Mouse (Mus musculus): ENCODE results near the gene B3gnt5. TPM values are rescaled to one million over a fixed set of nuclear protein-coding genes. Genes with fewer than 3 reads are reported as not detected.
"Not testable (repeated sequence)": the region's sequence is repeated elsewhere in the genome, so short reads cannot be mapped to it uniquely, and the experiment has no call there.

B3gnt5 gene
- total RNA-seq (2014; rRNA removed): 45.4 and 50.4 TPM in 2 replicates
- 25.9 and 28.6 TPM in 2 replicates for polyA plus RNA-seq (2015; fragmentation: Nextera tagmentation; extraction: Ambion mirVana)

GRCm38 (mm10) chr16:19760074-19760473, at the start of gene B3gnt5:
B3gnt5 (plus strand) TSS chr16:19760208.
- H3K36me3 ChIP-seq (ENCODE audit: insufficient read depth): peaks cover 6% of the 10 kb centered on the region; the same call in 1 of the 2 replicates
- H3K27me3 ChIP-seq (ENCODE audit: insufficient read depth, low read length): no peaks in the 10 kb centered on the region
- no peaks in the 10 kb centered on the region for H3K9me3 ChIP-seq (ENCODE audit: low read length)
- 2% methylated on average over 15 of the region's 15 CpGs for WGBS
- H3K27ac ChIP-seq (ENCODE audit: low read depth, low read length): peak within 1 kb of the TSS; percentile 95
- DNase-seq (no peak), ATAC-seq (peak; percentile 93)
- peak within 1 kb of the TSS; percentile 71 for H3K4me2 ChIP-seq (ENCODE audit: low read depth)
- peak within 1 kb of the TSS; percentile 99 for H3K9ac ChIP-seq
- H3K4me3 ChIP-seq (ENCODE audit: low read depth, low read length): peak within 1 kb of the TSS; percentile 79
- 0 out of 2 replicates have a peak, but pooled peaks cover 7% of the 10 kb centered on the region for H3K4me1 ChIP-seq (ENCODE audit: insufficient read depth)
- no peak for TF ChIP-seq CTCF (IDR thresholded peaks at IDR 0.05; ENCODE audit: low read depth)

- no peak overlapping the region for H3K4me2 ChIP-seq (ENCODE audit: low read depth)
- H3K9ac ChIP-seq: no peak overlapping the region
- no peak for TF ChIP-seq CTCF (IDR thresholded peaks at IDR 0.05; ENCODE audit: low read depth)
- no peak for ATAC-seq
- H3K9me3 ChIP-seq (ENCODE audit: low read length): no peaks in the 10 kb centered on the region
- no peak overlapping the region for H3K4me3 ChIP-seq (ENCODE audit: low read depth, low read length)
- WGBS: 56% methylated on average over 2 of the region's 2 CpGs
- no peak overlapping the region for H3K27ac ChIP-seq (ENCODE audit: low read depth, low read length)
- H3K4me1 ChIP-seq (ENCODE audit: insufficient read depth): no peaks in the 10 kb centered on the region
- no peaks in the 10 kb centered on the region for H3K27me3 ChIP-seq (ENCODE audit: insufficient read depth, low read length)
- DNase-seq: no peak
- no peaks in the 10 kb centered on the region for H3K36me3 ChIP-seq (ENCODE audit: insufficient read depth)
Observed at GRCm38 (mm10) chr16:19720959-19721358, 39.0 kb upstream of the B3gnt5 start.

- H3K36me3 ChIP-seq (ENCODE audit: insufficient read depth); H3K27ac ChIP-seq (ENCODE audit: low read depth, low read length); H3K9me3 ChIP-seq (ENCODE audit: low read length); H3K4me2 ChIP-seq (ENCODE audit: low read depth); H3K27me3 ChIP-seq (ENCODE audit: insufficient read depth, low read length); H3K4me1 ChIP-seq (ENCODE audit: insufficient read depth); H3K9ac ChIP-seq; ATAC-seq; H3K4me3 ChIP-seq (ENCODE audit: low read depth, low read length): not testable (repeated sequence)
- 32% methylated on average over 2 of the region's 2 CpGs for WGBS
- TF ChIP-seq CTCF (IDR thresholded peaks at IDR 0.05; ENCODE audit: low read depth): peak; percentile 62
- DNase-seq: peak; percentile 3
Observed at GRCm38 (mm10) chr16:19724139-19724538, 35.9 kb upstream of the B3gnt5 start.

- Histone ChIP-seq H3K4me2 (ENCODE audit: low read depth) (no peak overlapping the region), H3K9me3 (ENCODE audit: low read length) (no peaks in the 10 kb centered on the region), H3K4me3 (ENCODE audit: low read depth, low read length) (no peak overlapping the region), H3K27ac (ENCODE audit: low read depth, low read length) (no peak overlapping the region), H3K36me3 (ENCODE audit: insufficient read depth) (no peaks in the 10 kb centered on the region), H3K4me1 (ENCODE audit: insufficient read depth) (no peaks in the 10 kb centered on the region), H3K27me3 (ENCODE audit: insufficient read depth, low read length) (no peaks in the 10 kb centered on the region), H3K9ac (no peak overlapping the region)
- ATAC-seq (no peak), DNase-seq (no peak)
- TF ChIP-seq CTCF (IDR thresholded peaks at IDR 0.05; ENCODE audit: low read depth): no peak
- 87% methylated on average over 1 of the region's 1 CpGs for WGBS
Observed at GRCm38 (mm10) chr16:19732896-19733295, 27.1 kb upstream of the B3gnt5 start.

GRCm38 (mm10) chr16:19760505-19761496, 793 bp downstream of the B3gnt5 start:
- Histone ChIP-seq H3K27ac (ENCODE audit: low read depth, low read length) (peak overlapping the region; percentile 95), H3K4me1 (ENCODE audit: insufficient read depth) (0 out of 2 replicates have a peak, but pooled peaks cover 7% of the 10 kb centered on the region), H3K36me3 (ENCODE audit: insufficient read depth) (peaks cover 13% of the 10 kb centered on the region), H3K4me3 (ENCODE audit: low read depth, low read length) (peak overlapping the region; percentile 79), H3K9me3 (ENCODE audit: low read length) (no peaks in the 10 kb centered on the region), H3K9ac (peak overlapping the region; percentile 99), H3K27me3 (ENCODE audit: insufficient read depth, low read length) (no peaks in the 10 kb centered on the region), H3K4me2 (ENCODE audit: low read depth) (peak overlapping the region; percentile 71)
- 0 out of 2 replicates have a peak, but pooled peaks have one; percentile 4 for TF ChIP-seq CTCF (IDR thresholded peaks at IDR 0.05; ENCODE audit: low read depth)
- WGBS: 1% methylated on average over 61 of the region's 61 CpGs
- ATAC-seq (peak; percentile 85), DNase-seq (peak; percentile 76)

- H3K9me3 ChIP-seq (ENCODE audit: low read length): no peaks in the 10 kb centered on the region
- H3K27ac ChIP-seq (ENCODE audit: low read depth, low read length): peak overlapping the region; percentile 95; the same call in 1 of the 2 replicates
- DNase-seq (no peak), ATAC-seq (no peak)
- H3K27me3 ChIP-seq (ENCODE audit: insufficient read depth, low read length): no peaks in the 10 kb centered on the region
- H3K4me2 ChIP-seq (ENCODE audit: low read depth): peak overlapping the region; percentile 71
- WGBS: 18% methylated on average over 1 of the region's 1 CpGs
- 0 out of 2 replicates have a peak, but pooled peaks cover 7% of the 10 kb centered on the region for H3K4me1 ChIP-seq (ENCODE audit: insufficient read depth)
- peaks cover 19% of the 10 kb centered on the region for H3K36me3 ChIP-seq (ENCODE audit: insufficient read depth)
- peak overlapping the region; percentile 79 for H3K4me3 ChIP-seq (ENCODE audit: low read depth, low read length)
- TF ChIP-seq CTCF (IDR thresholded peaks at IDR 0.05; ENCODE audit: low read depth): no peak
- peak overlapping the region; percentile 99 for H3K9ac ChIP-seq
Observed at GRCm38 (mm10) chr16:19761691-19762090, 1.7 kb downstream of the B3gnt5 start.

GRCm38 (mm10) chr16:19766107-19766506, 6.1 kb downstream of the B3gnt5 start:
- Histone ChIP-seq H3K9ac (no peak overlapping the region), H3K4me2 (ENCODE audit: low read depth) (no peak overlapping the region), H3K4me1 (ENCODE audit: insufficient read depth) (0 out of 2 replicates have a peak, but pooled peaks cover 7% of the 10 kb centered on the region), H3K27ac (ENCODE audit: low read depth, low read length) (no peak overlapping the region), H3K9me3 (ENCODE audit: low read length) (no peaks in the 10 kb centered on the region), H3K36me3 (ENCODE audit: insufficient read depth) (peaks cover 49% of the 10 kb centered on the region), H3K27me3 (ENCODE audit: insufficient read depth, low read length) (no peaks in the 10 kb centered on the region), H3K4me3 (ENCODE audit: low read depth, low read length) (no peak overlapping the region)
- WGBS: 100% methylated on average over 3 of the region's 3 CpGs
- ATAC-seq (no peak), DNase-seq (no peak)
- no peak for TF ChIP-seq CTCF (IDR thresholded peaks at IDR 0.05; ENCODE audit: low read depth)

All from forebrain, postnatal 0 days (tissue).